20 mouse cellular contexts compared by ENCODE assay signal in genomic region chr17:87959931-87960330, GRCm38 (mm10). TPM values are rescaled to one million over a fixed set of nuclear protein-coding genes. Genes with fewer than 3 reads are reported as not detected.
"Had no signal": no experiment of that assay in that cellular context is flagged by ENCODE, and none has a peak within 500 bp of the region (broad histone marks: within the 10 kb centered on the region; RNA-seq: fewer than 3 reads in every experiment).

No protein-coding gene starts in this region.

RNA-seq across cellular contexts. Expression of gene Rpl36-ps4, which starts 39.2 kb away (rescaled TPM):
- polyA plus RNA-seq: cerebellum, adult 2 months; cortical plate, adult 2 months; embryonic facial prominence, embryonic 10.5 days; embryonic facial prominence, embryonic 11.5 days; embryonic facial prominence, embryonic 12.5 days; embryonic facial prominence, embryonic 13.5 days; embryonic facial prominence, embryonic 14.5 days; embryonic facial prominence, embryonic 15.5 days; erythroblast, embryonic 14.5 days; forebrain, embryonic 10.5 days; forebrain, embryonic 11.5 days; forebrain, embryonic 12.5 days; forebrain, embryonic 13.5 days; forebrain, embryonic 14.5 days; forebrain, embryonic 15.5 days; forebrain, embryonic 16.5 days; forebrain, postnatal 0 days; frontal cortex, adult 2 months; gonadal fat pad, adult 2 months; heart, adult 2 months had no signal
